Mouse (Mus musculus) hindbrain, postnatal 0 days (tissue): ENCODE measurements around the gene Vangl1. TPM values are rescaled to one million over a fixed set of nuclear protein-coding genes. Genes with fewer than 3 reads are reported as not detected.

ENCODE experiments used
- ATAC-seq: fragments of 200-750 bp; cut with Nextera tagmentation; 2 replicates; pipeline ENCODE4 v1.8.0; 2017; ENCODE audit warnings: mild to moderate bottlenecking, moderate TSS enrichment, moderate library complexity
- DNase-seq: peaks from one replicate; pipeline ENCODE4 v3.0.0-alpha.2; 2015; ENCODE audit warnings: low spot score
- H3K27ac ChIP-seq: fragments of 300-500 bp; sonication (generic); 2 replicates; pipeline ENCODE4 v1.5.1; 2014; ENCODE audit warnings: mild to moderate bottlenecking
- H3K27me3 ChIP-seq: fragments of 300-500 bp; sonication (generic); 2 replicates; pipeline ENCODE4 v1.6.1; 2014; ENCODE audit warnings: low read length, mixed read lengths; ENCODE audit not compliant: insufficient read depth
- H3K36me3 ChIP-seq: fragments of 300-500 bp; sonication (generic); 2 replicates; pipeline ENCODE4 v1.6.1; 2014; ENCODE audit warnings: low read length, mixed read lengths; ENCODE audit not compliant: insufficient read depth
- H3K4me1 ChIP-seq: fragments of 300-500 bp; sonication (generic); 2 replicates; pipeline ENCODE4 v1.6.1; 2014; ENCODE audit warnings: antibody characterized with exemption, low read length, mixed read lengths; ENCODE audit not compliant: insufficient read depth
- H3K4me2 ChIP-seq: fragments of 300-500 bp; sonication (generic); 2 replicates; pipeline ENCODE4 v1.6.1; 2014; ENCODE audit warnings: low read depth, mild to moderate bottlenecking, low read length, moderate library complexity, mixed read lengths
- H3K4me3 ChIP-seq: fragments of 300-500 bp; sonication (generic); 2 replicates; pipeline ENCODE4 v1.5.1; 2014; ENCODE audit warnings: low read length
- H3K9ac ChIP-seq: fragments of 300-500 bp; sonication (generic); replicated peaks from 2 replicates; pipeline ENCODE4 v1.6.1; 2014; ENCODE audit warnings: mild to moderate bottlenecking, low read length, moderate library complexity, mixed read lengths
- H3K9me3 ChIP-seq: fragments of 300-500 bp; sonication (generic); 2 replicates; pipeline ENCODE4 v1.6.1; 2016; ENCODE audit warnings: low read length, mixed read lengths
- CTCF ChIP-seq: IDR thresholded peaks from 2 replicates; pipeline ENCODE4 v1.5.1; 2016; ENCODE audit warnings: antibody characterized with exemption, control low read depth, low read depth
- WGBS: fragments of 180-500 bp; shearing (Covaris S2); extraction: QIAGEN DNeasy Blood & Tissue Kit; methylation state at CpG from one replicate; pipeline ENCODE4 v1.1.7; 2014; 5-methylcytosine and 5-hydroxymethylcytosine counted together
- polyA plus RNA-seq: library from polyadenylated mRNA; unstranded; fragments of >200 nt; fragmentation: Nextera tagmentation; extraction: Ambion mirVana; gene quantifications from 2 replicates; pipeline ENCODE4 v1.2.1, GENCODE M21; 2015
- total RNA-seq: library from RNA; depleted of rRNA; stranded (reverse); fragments of >200 nt; gene quantifications from 2 replicates; pipeline ENCODE4 v1.2.3, GENCODE M21; 2014

Gene Vangl1
- total and polyA plus RNA-seq, 2 experiments from 2014 or later = 7.5 to 13.5 TPM

DNA sequence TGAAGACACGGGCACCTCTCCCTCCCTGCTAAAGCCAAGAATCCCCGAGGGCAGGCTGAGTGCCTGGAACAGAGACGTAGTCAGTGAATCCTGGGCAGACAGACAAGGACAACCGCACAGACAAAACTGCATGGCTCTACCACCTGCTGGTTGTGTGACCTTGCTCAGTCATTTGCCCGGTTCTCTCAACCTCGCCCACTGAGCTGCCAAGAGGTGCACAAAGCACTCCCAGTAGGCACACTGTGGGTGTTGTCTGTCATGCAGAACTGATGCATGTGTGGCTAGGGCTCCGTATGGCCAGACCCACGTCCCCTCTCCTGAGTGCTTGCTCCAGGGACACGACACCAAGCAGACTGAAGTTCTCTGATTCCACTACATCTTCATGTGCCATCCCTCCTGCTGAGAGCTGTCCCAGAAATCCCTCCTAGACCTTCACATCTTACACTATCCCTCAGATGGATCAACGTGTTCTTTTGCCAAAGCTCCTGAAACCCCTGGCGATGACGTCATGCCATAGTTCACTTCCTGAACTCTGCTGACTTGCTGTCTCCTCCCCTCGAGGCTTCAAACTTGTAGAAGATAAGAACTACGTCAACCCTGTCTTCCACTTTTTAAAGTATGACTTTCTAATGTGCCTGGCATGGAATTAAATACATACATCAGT, 45.6 kb downstream of the Vangl1 start:
- H3K9ac ChIP-seq = no peak overlapping the region
- no peak for DNase-seq
- no peaks in the 10 kb centered on the region for H3K27me3 ChIP-seq
- H3K4me3 ChIP-seq = no peak overlapping the region
- no peak overlapping the region for H3K4me2 ChIP-seq
- H3K4me1 ChIP-seq = peaks cover 5% of the 10 kb centered on the region; the same call in 1 of the 2 replicates
- no peak for TF ChIP-seq CTCF
- no peaks in the 10 kb centered on the region for H3K9me3 ChIP-seq
- peaks cover 7% of the 10 kb centered on the region for H3K36me3 ChIP-seq
- ATAC-seq = peak; percentile 43; the same call in 1 of the 2 replicates
- 46% methylated on average over 14 of the region's 14 CpGs for WGBS
- no peak overlapping the region for H3K27ac ChIP-seq

DNA sequence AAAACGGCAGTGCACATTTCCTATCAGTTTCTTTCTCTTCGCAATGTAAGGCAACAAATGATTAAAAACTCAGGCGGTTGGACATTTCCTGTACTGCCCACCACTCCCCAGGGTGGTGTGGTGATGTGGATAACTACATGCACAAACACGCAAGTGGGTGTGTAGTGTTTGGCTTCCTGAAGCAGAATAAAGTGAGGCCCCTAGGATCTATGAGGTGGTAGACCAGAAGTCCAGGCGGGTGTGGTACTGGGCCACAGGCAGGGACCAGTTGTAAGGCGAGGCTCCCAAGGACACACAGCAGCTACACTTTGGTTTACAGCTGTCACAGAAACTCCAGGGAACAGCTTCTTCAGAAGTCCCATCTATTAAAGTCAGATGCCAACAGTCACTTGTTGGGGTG, 46.8 kb downstream of the Vangl1 start:
- Histone ChIP-seq H3K36me3 (peaks cover 7% of the 10 kb centered on the region), H3K27me3 (no peaks in the 10 kb centered on the region), H3K4me2 (no peak overlapping the region), H3K27ac (no peak overlapping the region), H3K9ac (no peak overlapping the region), H3K4me1 (peaks cover 5% of the 10 kb centered on the region; the same call in 1 of the 2 replicates), H3K9me3 (no peaks in the 10 kb centered on the region), H3K4me3 (no peak overlapping the region)
- no peak for DNase-seq
- ATAC-seq = no peak
- 94% methylated on average over 6 of the region's 6 CpGs for WGBS
- no peak for TF ChIP-seq CTCF

DNA sequence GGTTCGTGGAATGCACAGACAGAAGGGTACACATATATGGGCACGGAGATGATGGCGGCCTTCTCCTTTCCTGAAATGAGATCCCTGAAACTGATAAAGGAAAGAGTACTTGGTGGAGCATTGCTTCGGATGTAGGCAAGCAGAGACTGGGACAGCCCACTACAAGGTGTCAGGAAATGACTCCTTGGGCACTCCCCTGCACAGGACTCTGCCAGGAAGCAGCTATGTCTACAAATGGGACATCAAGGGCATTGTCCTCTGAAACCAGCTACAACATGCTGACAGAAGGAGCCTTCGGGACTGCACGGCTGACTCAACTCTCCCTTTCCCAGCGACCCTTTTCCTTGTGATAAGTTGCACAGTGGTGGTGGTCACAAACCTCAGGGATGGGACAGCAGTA, 47.8 kb downstream of the Vangl1 start:
- Histone ChIP-seq H3K4me1 (peaks cover 5% of the 10 kb centered on the region; the same call in 1 of the 2 replicates), H3K4me2 (no peak overlapping the region), H3K4me3 (no peak overlapping the region), H3K9ac (no peak overlapping the region), H3K9me3 (no peaks in the 10 kb centered on the region), H3K27me3 (no peaks in the 10 kb centered on the region), H3K36me3 (peaks cover 7% of the 10 kb centered on the region), H3K27ac (no peak overlapping the region)
- no peak for TF ChIP-seq CTCF
- no peak for DNase-seq
- 93% methylated on average over 7 of the region's 7 CpGs for WGBS
- ATAC-seq = no peak

GRCm38 (mm10) chr3:102154107-102154506, 50.4 kb downstream of the Vangl1 start:
- Histone ChIP-seq H3K27me3 (no peaks in the 10 kb centered on the region), H3K27ac (no peak overlapping the region), H3K4me2 (no peak overlapping the region), H3K36me3 (no peaks in the 10 kb centered on the region), H3K4me3 (no peak overlapping the region), H3K4me1 (no peaks in the 10 kb centered on the region), H3K9me3 (no peaks in the 10 kb centered on the region), H3K9ac (no peak overlapping the region)
- 77% methylated on average over 7 of the region's 7 CpGs for WGBS
- no peak for ATAC-seq
- TF ChIP-seq CTCF = no peak
- no peak for DNase-seq

GRCm38 (mm10) chr3:102152872-102153271, 51.6 kb downstream of the Vangl1 start:
- 35% methylated on average over 4 of the region's 4 CpGs for WGBS
- Histone ChIP-seq H3K4me1 (no peaks in the 10 kb centered on the region), H3K36me3 (no peaks in the 10 kb centered on the region), H3K9me3 (no peaks in the 10 kb centered on the region), H3K27me3 (no peaks in the 10 kb centered on the region), H3K27ac (no peak overlapping the region), H3K4me3 (no peak overlapping the region), H3K4me2 (no peak overlapping the region), H3K9ac (no peak overlapping the region)
- DNase-seq = no peak
- no peak for ATAC-seq
- TF ChIP-seq CTCF = no peak

DNA sequence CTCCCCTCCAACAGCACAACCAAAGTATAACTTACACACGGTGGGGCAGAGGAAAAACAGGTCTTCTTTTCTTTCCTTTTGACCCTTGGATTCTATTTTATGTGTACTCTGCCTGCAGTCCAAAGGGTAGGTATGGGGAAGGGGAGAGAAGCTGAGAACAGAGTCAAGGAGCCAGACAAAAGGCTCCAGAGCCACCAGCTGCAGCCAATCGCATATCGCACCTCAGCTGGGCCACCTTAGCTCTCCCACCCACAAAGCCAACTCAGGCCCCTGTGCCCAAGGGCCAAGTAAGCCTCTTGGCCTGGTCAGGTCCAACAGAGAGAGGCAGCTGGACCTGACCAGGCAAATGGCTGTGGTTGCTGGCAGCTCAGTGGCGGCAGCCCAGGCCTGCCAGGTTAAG, 52.0 kb downstream of the Vangl1 start:
- H3K9ac ChIP-seq = no peak overlapping the region
- no peak overlapping the region for H3K27ac ChIP-seq
- WGBS = 39% methylated on average over 4 of the region's 4 CpGs
- H3K4me3 ChIP-seq = no peak overlapping the region
- no peak for TF ChIP-seq CTCF
- no peak for ATAC-seq
- H3K4me2 ChIP-seq = no peak overlapping the region
- DNase-seq = no peak
- no peaks in the 10 kb centered on the region for H3K36me3 ChIP-seq
- H3K4me1 ChIP-seq = no peaks in the 10 kb centered on the region
- H3K9me3 ChIP-seq = no peaks in the 10 kb centered on the region
- no peaks in the 10 kb centered on the region for H3K27me3 ChIP-seq

DNA sequence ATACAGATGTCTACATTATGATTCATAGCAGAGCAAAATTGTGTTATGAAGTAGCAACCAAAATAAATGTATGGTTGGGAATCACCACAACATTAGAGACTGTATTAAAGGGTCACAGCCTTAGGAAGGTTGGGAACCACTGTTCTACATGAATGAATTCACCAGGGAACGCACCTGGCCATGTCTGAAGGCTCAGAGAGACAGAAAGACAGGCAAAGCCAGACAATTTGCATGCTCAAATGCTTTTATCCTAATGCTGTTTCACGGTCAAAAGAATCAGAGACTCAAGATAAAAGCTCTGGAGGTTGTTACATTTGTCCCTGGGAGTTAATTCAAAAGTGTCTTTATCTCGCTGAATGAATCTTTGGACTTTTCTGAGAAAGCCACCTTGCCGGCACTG, 52.6 kb downstream of the Vangl1 start:
- Histone ChIP-seq H3K36me3 (no peaks in the 10 kb centered on the region), H3K4me1 (0 out of 2 replicates have a peak, but pooled peaks cover under 1% of the 10 kb centered on the region), H3K27me3 (no peaks in the 10 kb centered on the region), H3K9ac (no peak overlapping the region), H3K4me2 (no peak overlapping the region), H3K27ac (no peak overlapping the region), H3K4me3 (no peak overlapping the region), H3K9me3 (no peaks in the 10 kb centered on the region)
- ATAC-seq = no peak
- TF ChIP-seq CTCF = no peak
- WGBS = 39% methylated on average over 4 of the region's 4 CpGs
- DNase-seq = no peak
